ENCODE assay signal across 8 mouse cellular contexts in the genomic region with DNA sequence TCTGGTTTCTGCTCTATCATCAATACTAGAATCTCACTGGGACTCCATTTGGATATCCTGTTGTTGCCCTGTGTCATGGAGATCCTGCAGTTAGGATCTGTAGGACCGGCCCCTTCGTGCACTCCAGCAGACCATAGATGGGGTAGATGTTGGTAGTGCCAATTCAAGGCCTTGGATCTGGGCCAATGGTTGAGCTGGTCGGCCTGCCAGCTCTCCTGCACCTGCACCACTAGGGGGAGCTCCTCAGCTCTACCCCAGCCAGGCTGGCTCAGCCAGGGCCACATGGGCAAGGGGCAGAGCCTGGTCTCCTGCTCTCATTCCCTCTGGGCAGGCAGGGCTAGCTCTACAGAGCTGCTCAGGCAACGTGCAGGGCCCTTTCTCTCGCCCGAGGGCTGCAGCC.
DNase-seq lines count a peak whose midpoint lies in the region; ATAC-seq and TF ChIP-seq lines count a peak whose summit lies in the region.

No protein-coding gene starts in this region.

- WGBS in forebrain, postnatal 0 days, result 89% methylated on average over 6 of the region's 6 CpGs
- 85% methylated on average over 6 of the region's 6 CpGs for WGBS in forebrain, embryonic 15.5 days
- WGBS in heart, postnatal 0 days, result 79% methylated on average over 6 of the region's 6 CpGs
- WGBS in lung, postnatal 0 days, result 82% methylated on average over 6 of the region's 6 CpGs
- WGBS in stomach, embryonic 15.5 days, result 80% methylated on average over 6 of the region's 6 CpGs

- no peak overlapping the region for H3K9ac ChIP-seq in forebrain, postnatal 0 days
- H3K9ac ChIP-seq in forebrain, embryonic 15.5 days (replicated peaks), result no peak overlapping the region
- no peak overlapping the region for H3K9ac ChIP-seq in heart, postnatal 0 days (replicated peaks; ENCODE audit: low read depth, low read length)
- H3K9ac ChIP-seq in lung, postnatal 0 days (replicated peaks; ENCODE audit: low read depth), result no peak overlapping the region
- no peak overlapping the region for H3K9ac ChIP-seq in stomach, embryonic 15.5 days

- no peaks in the 10 kb centered on the region for H3K9me3 ChIP-seq in forebrain, postnatal 0 days (ENCODE audit: low read length)
- no peaks in the 10 kb centered on the region for H3K9me3 ChIP-seq in forebrain, embryonic 15.5 days
- H3K9me3 ChIP-seq in heart, postnatal 0 days (replicated peaks; ENCODE audit: control insufficient read depth, low read length), result no peaks in the 10 kb centered on the region
- H3K9me3 ChIP-seq in lung, postnatal 0 days (ENCODE audit: low read length), result no peaks in the 10 kb centered on the region
- no peaks in the 10 kb centered on the region for H3K9me3 ChIP-seq in stomach, embryonic 15.5 days

- no peaks in the 10 kb centered on the region for H3K36me3 ChIP-seq in forebrain, postnatal 0 days (ENCODE audit: insufficient read depth)
- H3K36me3 ChIP-seq in forebrain, embryonic 15.5 days, result no peaks in the 10 kb centered on the region
- no peaks in the 10 kb centered on the region for H3K36me3 ChIP-seq in heart, postnatal 0 days (replicated peaks; ENCODE audit: control insufficient read depth, insufficient read depth, low read length)
- H3K36me3 ChIP-seq in lung, postnatal 0 days (ENCODE audit: insufficient read depth, low read length), result no peaks in the 10 kb centered on the region
- no peaks in the 10 kb centered on the region for H3K36me3 ChIP-seq in stomach, embryonic 15.5 days

- no peak for ATAC-seq in forebrain, postnatal 0 days
- no peak for ATAC-seq in forebrain, embryonic 15.5 days (replicated peaks)
- no peak for ATAC-seq in heart, postnatal 0 days (ENCODE audit: insufficient read depth, low read depth)
- no peak for ATAC-seq in lung, postnatal 0 days
- peak; percentile 27; the same call in 1 of the 2 replicates for ATAC-seq in stomach, embryonic 15.5 days (ENCODE audit: insufficient read depth, low FRiP score, low read depth)

- TF ChIP-seq EP300 in heart, postnatal 0 days (IDR thresholded peaks at IDR 0.05; ENCODE audit: low read depth), result no peak
- no peak for TF ChIP-seq EP300 in lung, postnatal 0 days (IDR thresholded peaks at IDR 0.05)

- H3K27me3 ChIP-seq in forebrain, postnatal 0 days (ENCODE audit: insufficient read depth, low read length), result no peaks in the 10 kb centered on the region
- no peaks in the 10 kb centered on the region for H3K27me3 ChIP-seq in forebrain, embryonic 15.5 days
- no peaks in the 10 kb centered on the region for H3K27me3 ChIP-seq in heart, postnatal 0 days (ENCODE audit: control insufficient read depth, insufficient read depth, low read length)
- H3K27me3 ChIP-seq in lung, postnatal 0 days (replicated peaks; ENCODE audit: insufficient read depth, low read length), result no peaks in the 10 kb centered on the region
- no peaks in the 10 kb centered on the region for H3K27me3 ChIP-seq in stomach, embryonic 15.5 days (replicated peaks)

- DNase-seq in forebrain, postnatal 0 days, result no peak
- peak; percentile 64 for DNase-seq in A20 (ENCODE audit: low read depth, low spot score)
- peak; percentile 26 for DNase-seq in adrenal gland, adult 8-10 months
- no peak for DNase-seq in heart, postnatal 0 days (ENCODE audit: low spot score)
- peak; percentile 44 for DNase-seq in lung, postnatal 0 days (ENCODE audit: low spot score)
- DNase-seq in frontal cortex, postnatal 10 days (ENCODE audit: low spot score in 2 of 2), result no peak

- H3K4me2 ChIP-seq in forebrain, postnatal 0 days (ENCODE audit: low read depth), result no peak overlapping the region
- no peak overlapping the region for H3K4me2 ChIP-seq in forebrain, embryonic 15.5 days (replicated peaks)
- no peak overlapping the region for H3K4me2 ChIP-seq in heart, postnatal 0 days (ENCODE audit: low read depth, low read length)
- H3K4me2 ChIP-seq in lung, postnatal 0 days (replicated peaks; ENCODE audit: low read depth, low read length), result no peak overlapping the region
- H3K4me2 ChIP-seq in stomach, embryonic 15.5 days, result no peak overlapping the region

- peak; percentile 41 for TF ChIP-seq CTCF in forebrain, postnatal 0 days (IDR thresholded peaks at IDR 0.05; ENCODE audit: low read depth)
- peak; percentile 49 for TF ChIP-seq CTCF in heart, postnatal 0 days (IDR thresholded peaks at IDR 0.05; ENCODE audit: low read depth)
- peak; percentile 75 for TF ChIP-seq CTCF in lung, postnatal 0 days (IDR thresholded peaks at IDR 0.05)

- no peaks in the 10 kb centered on the region for H3K4me1 ChIP-seq in forebrain, postnatal 0 days (ENCODE audit: insufficient read depth)
- H3K4me1 ChIP-seq in forebrain, embryonic 15.5 days, result no peaks in the 10 kb centered on the region
- H3K4me1 ChIP-seq in heart, postnatal 0 days (ENCODE audit: control insufficient read depth, insufficient read depth), result no peaks in the 10 kb centered on the region
- H3K4me1 ChIP-seq in lung, postnatal 0 days (ENCODE audit: insufficient read depth, low read depth, low read length), result no peaks in the 10 kb centered on the region
- no peaks in the 10 kb centered on the region for H3K4me1 ChIP-seq in stomach, embryonic 15.5 days

- no peak overlapping the region for H3K27ac ChIP-seq in forebrain, postnatal 0 days (ENCODE audit: low read depth, low read length)
- H3K27ac ChIP-seq in forebrain, embryonic 15.5 days (replicated peaks), result no peak overlapping the region
- no peak overlapping the region for H3K27ac ChIP-seq in heart, postnatal 0 days (ENCODE audit: low read depth)
- H3K27ac ChIP-seq in lung, postnatal 0 days (ENCODE audit: low read length), result no peak overlapping the region
- H3K27ac ChIP-seq in stomach, embryonic 15.5 days, result no peak overlapping the region

- H3K4me3 ChIP-seq in forebrain, postnatal 0 days (ENCODE audit: low read depth, low read length), result no peak overlapping the region
- no peak overlapping the region for H3K4me3 ChIP-seq in forebrain, embryonic 15.5 days
- H3K4me3 ChIP-seq in heart, postnatal 0 days (ENCODE audit: low read depth, low read length), result no peak overlapping the region
- H3K4me3 ChIP-seq in lung, postnatal 0 days (ENCODE audit: low read depth, low read length), result no peak overlapping the region
- no peak overlapping the region for H3K4me3 ChIP-seq in stomach, embryonic 15.5 days (replicated peaks)

Comparison
In these comparisons a context has a peak if more than half of its experiments do, and no peak if none do; other contexts are left out.
1. DNase-seq: peak in A20 (single experiment), adrenal gland, adult 8-10 months (single experiment) and lung, postnatal 0 days (single experiment); none in forebrain, postnatal 0 days (single experiment), heart, postnatal 0 days (single experiment) and frontal cortex, postnatal 10 days (0 of 2).
2. Peak in every context shown above with its lines, with median percentiles within 50 percentile points of each other: CTCF ChIP-seq.